Mouse (Mus musculus) limb, embryonic 15.5 days (tissue): ENCODE measurements around the gene Cntrl. TPM values are rescaled to one million over a fixed set of nuclear protein-coding genes. Genes with fewer than 3 reads are reported as not detected.

Experiments
- ATAC-seq: fragments of 200-750 bp; cut with Nextera tagmentation; 2 replicates; pipeline ENCODE4 v1.8.0; 2017; ENCODE audit warnings: low read depth, moderate TSS enrichment; ENCODE audit not compliant: insufficient number of reproducible peaks, low FRiP score, low TSS enrichment
- H3K27ac ChIP-seq: fragments of 300-500 bp; sonication (generic); 2 replicates; pipeline ENCODE4 v1.5.1; 2015; ENCODE audit warnings: moderate library complexity, mild to moderate bottlenecking, inconsistent platforms
- H3K27me3 ChIP-seq: fragments of 300-500 bp; sonication (generic); 2 replicates; pipeline ENCODE4 v1.6.1; 2015; ENCODE audit warnings: inconsistent platforms
- H3K36me3 ChIP-seq: fragments of 300-500 bp; sonication (generic); 2 replicates; pipeline ENCODE4 v1.6.1; 2015; ENCODE audit warnings: inconsistent platforms
- H3K4me1 ChIP-seq: fragments of 300-500 bp; sonication (generic); 2 replicates; pipeline ENCODE4 v1.6.1; 2015; ENCODE audit warnings: inconsistent platforms
- H3K4me2 ChIP-seq: fragments of 300-500 bp; sonication (generic); 2 replicates; pipeline ENCODE4 v1.6.1; 2015; ENCODE audit warnings: mild to moderate bottlenecking, inconsistent platforms
- H3K4me3 ChIP-seq: fragments of 300-500 bp; sonication (generic); 2 replicates; pipeline ENCODE4 v1.5.1; 2015; ENCODE audit warnings: mild to moderate bottlenecking, inconsistent platforms
- H3K9ac ChIP-seq: fragments of 300-500 bp; sonication (generic); 2 replicates; pipeline ENCODE4 v1.6.1; 2015; ENCODE audit warnings: inconsistent platforms
- H3K9me3 ChIP-seq: fragments of 300-500 bp; sonication (generic); 2 replicates; pipeline ENCODE4 v1.6.1; 2016; ENCODE audit warnings: inconsistent platforms
- WGBS: fragments of 180-500 bp; shearing (Covaris S2); methylation state at CpG from one replicate; pipeline ENCODE4 v1.1.7; 2015; 5-methylcytosine and 5-hydroxymethylcytosine counted together
- polyA plus RNA-seq: library from polyadenylated mRNA; unstranded; fragments of >200 nt; fragmentation: Nextera tagmentation; extraction: Ambion mirVana; gene quantifications from 2 replicates; pipeline ENCODE4 v1.2.1, GENCODE M21; 2015

Gene Cntrl
- polyA plus RNA-seq, 1 experiment from 2014 or later = 20.3 TPM

DNA sequence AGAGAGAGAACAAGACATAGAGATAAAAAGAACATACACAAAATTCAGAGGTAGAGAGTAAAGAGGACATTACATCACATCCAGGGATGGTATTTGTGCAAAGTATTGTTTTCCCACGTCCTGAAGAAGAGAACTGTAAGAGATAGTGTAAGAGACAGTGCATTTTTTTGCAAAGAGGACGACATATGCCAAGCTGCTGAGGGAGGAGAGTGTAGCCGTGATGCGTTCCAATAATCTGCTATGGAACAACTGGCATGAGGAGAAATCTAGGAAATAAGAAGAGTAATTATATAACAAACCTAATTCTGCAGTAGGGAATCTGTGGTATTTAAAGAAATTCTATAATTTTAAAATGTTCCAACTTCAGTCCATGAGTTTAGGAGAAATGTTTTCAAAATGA, 21.9 kb upstream of the Cntrl start:
- ATAC-seq = no peak
- 66% methylated on average over 4 of the region's 4 CpGs for WGBS

DNA sequence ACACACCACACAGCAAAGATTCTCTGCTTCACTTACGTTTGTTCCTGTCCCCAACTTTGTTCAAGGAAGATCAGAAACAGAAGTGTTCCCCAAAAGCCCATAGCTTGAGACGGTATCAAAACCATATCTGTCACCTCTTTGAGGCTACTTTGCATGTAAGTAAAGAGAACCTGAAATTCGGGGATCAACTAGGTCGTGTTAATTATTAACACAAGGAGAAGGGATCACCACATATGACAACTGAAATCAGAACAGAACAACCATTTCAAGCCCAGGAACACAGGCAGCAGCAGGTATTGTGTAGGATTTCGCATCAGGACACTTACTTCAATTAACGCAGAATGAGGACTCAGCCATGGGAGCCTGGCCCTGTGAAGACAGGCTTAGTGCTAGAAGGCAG, 8.8 kb upstream of the Cntrl start:
- Histone ChIP-seq H3K9ac (no peak overlapping the region), H3K9me3 (no peaks in the 10 kb centered on the region), H3K4me2 (no peak overlapping the region), H3K36me3 (no peaks in the 10 kb centered on the region), H3K4me3 (no peak overlapping the region), H3K27ac (no peak overlapping the region), H3K4me1 (no peaks in the 10 kb centered on the region), H3K27me3 (no peaks in the 10 kb centered on the region)
- WGBS = 82% methylated on average over 6 of the region's 6 CpGs
- no peak for ATAC-seq

More for the DNA sequence above, 21.9 kb upstream of the Cntrl start:
- Histone ChIP-seq H3K4me2 (no peak overlapping the region), H3K36me3 (no peaks in the 10 kb centered on the region), H3K9me3 (no peaks in the 10 kb centered on the region), H3K4me1 (no peaks in the 10 kb centered on the region), H3K27me3 (no peaks in the 10 kb centered on the region), H3K4me3 (no peak overlapping the region), H3K27ac (no peak overlapping the region), H3K9ac (no peak overlapping the region)

DNA sequence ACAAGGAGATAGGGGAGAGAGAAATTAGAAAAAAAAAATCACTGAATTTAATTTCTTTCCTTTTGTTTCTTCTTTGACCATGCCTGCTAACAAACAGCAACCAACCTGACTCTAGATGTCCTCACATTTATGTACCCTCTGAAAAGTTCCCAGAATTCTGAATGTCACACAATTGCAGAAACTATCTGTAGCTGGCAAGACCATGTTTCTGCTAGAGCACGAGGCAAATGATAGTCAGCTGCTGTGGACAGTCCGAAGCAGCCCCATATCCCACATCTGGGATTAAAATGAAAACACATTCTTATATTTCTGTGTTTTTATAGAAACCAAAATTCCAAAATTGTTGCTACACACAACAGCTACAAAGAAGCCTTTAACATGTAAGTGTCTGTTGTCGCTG, 7.8 kb upstream of the Cntrl start, which contains the start of gene AI182371:
Gene AI182371 (minus strand): TSS at position 101 of the 400 bp plus-strand sequence.
- no peaks in the 10 kb centered on the region for H3K27me3 ChIP-seq
- H3K27ac ChIP-seq = no peak within 1 kb of the TSS
- H3K4me3 ChIP-seq = no peak within 1 kb of the TSS
- 80% methylated on average over 3 of the region's 3 CpGs for WGBS
- ATAC-seq = no peak
- no peaks in the 10 kb centered on the region for H3K4me1 ChIP-seq
- no peaks in the 10 kb centered on the region for H3K36me3 ChIP-seq
- no peak within 1 kb of the TSS for H3K9ac ChIP-seq
- H3K9me3 ChIP-seq = no peaks in the 10 kb centered on the region
- no peak within 1 kb of the TSS for H3K4me2 ChIP-seq

DNA sequence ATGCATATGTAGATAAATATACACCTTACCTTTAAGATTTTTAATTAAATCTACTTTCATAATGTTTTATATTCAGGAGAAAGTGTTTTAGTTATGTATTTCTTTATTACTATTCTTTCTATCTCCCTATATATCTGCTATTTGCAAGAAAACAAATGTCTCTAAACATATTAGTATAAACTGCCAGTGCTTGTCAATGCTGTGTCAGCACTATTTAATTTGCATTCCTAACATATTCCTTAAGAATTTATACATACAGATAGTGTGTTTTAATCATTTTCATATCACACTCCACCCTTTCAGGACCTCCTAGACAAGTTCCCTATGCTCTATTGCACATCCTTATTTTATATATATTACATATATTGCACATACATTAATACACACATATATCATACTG, 6.5 kb upstream of the Cntrl start:
- ATAC-seq = no peak
- no peak overlapping the region for H3K4me3 ChIP-seq
- H3K4me2 ChIP-seq = no peak overlapping the region
- H3K4me1 ChIP-seq = no peaks in the 10 kb centered on the region
- no peaks in the 10 kb centered on the region for H3K36me3 ChIP-seq
- H3K9me3 ChIP-seq = no peaks in the 10 kb centered on the region
- H3K9ac ChIP-seq = no peak overlapping the region
- no peak overlapping the region for H3K27ac ChIP-seq
- H3K27me3 ChIP-seq = no peaks in the 10 kb centered on the region

DNA sequence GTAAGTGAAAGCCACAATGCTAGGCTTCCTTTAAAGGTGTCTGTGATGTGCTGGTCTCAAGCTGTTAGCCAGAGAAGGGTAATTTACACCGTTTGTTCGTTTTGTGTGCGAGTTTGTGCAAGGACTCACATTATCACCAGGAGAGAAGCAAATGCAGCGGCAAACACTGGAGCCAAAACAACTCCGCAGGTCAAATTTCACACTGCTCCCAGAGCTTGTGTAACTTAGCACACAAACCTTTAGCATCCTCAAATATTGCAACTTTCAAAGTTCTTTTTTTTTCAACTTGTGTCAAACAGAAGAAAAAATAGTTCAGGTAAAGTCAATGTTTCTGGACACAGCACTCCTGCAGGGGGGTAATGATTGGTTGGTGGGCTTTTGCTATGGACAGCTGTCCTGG, 5.7 kb upstream of the Cntrl start:
- no peak for ATAC-seq
- no peaks in the 10 kb centered on the region for H3K36me3 ChIP-seq
- no peak overlapping the region for H3K4me2 ChIP-seq
- WGBS = 51% methylated on average over 5 of the region's 5 CpGs
- no peaks in the 10 kb centered on the region for H3K4me1 ChIP-seq
- no peak overlapping the region for H3K27ac ChIP-seq
- no peak overlapping the region for H3K9ac ChIP-seq
- no peak overlapping the region for H3K4me3 ChIP-seq
- no peaks in the 10 kb centered on the region for H3K9me3 ChIP-seq
- no peaks in the 10 kb centered on the region for H3K27me3 ChIP-seq

DNA sequence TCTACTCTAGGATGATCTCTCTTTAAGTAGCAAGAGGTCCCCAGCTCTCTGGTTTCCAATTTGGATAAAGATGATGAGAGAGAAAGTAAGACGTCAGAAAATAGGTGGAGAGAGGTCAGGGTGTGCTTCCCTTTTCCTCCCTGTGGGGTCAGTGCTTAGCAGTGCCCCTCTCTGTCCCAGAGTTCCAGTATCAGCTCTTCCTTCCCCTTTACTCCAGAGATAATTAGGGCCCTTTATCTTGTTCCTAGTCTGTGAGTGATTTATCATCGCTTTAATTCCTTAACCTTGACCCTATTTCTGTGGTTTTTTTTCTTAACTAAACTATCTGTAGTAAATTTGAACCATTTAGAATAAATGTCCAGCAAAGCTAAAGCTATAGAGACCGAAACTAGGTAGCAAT, 4.4 kb upstream of the Cntrl start:
- 61% methylated on average over 3 of the region's 3 CpGs for WGBS
- Histone ChIP-seq H3K27me3 (no peaks in the 10 kb centered on the region), H3K4me1 (peaks cover 4% of the 10 kb centered on the region; the same call in 1 of the 2 replicates), H3K4me3 (no peak overlapping the region), H3K4me2 (no peak overlapping the region), H3K36me3 (no peaks in the 10 kb centered on the region), H3K9ac (no peak overlapping the region), H3K9me3 (no peaks in the 10 kb centered on the region), H3K27ac (no peak overlapping the region)
- ATAC-seq = no peak

DNA sequence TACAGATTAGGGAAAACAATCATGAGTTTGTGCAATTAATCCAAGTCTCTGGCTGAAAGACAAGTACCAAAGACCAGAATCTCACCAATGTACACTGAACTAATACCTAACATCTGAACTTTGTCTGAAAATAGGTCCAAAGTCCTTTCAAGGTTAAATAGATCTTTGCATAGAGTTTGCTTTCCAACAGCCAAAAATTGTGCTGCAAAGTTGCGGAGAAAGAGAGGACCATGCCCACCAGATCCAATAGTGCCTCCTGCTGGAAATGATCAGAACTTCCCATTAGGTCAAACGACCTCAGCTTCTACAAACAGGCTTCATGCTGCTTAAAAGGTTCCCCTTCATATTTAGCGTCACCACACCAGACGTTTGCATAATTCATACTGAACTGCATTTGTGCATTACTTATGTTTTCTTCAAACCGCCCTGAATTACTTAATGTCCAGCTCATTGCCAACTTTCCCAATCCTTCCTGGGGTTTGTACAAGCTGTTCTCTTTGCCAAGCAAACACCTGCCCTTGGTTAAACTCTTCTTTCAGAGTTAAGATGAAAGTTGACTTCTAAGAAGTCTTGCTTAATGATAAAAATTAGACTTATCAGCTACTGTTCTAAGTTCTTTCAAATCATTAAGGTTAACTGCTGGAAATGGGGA, 1.2 kb upstream of the Cntrl start:
- no peak overlapping the region for H3K4me2 ChIP-seq
- H3K36me3 ChIP-seq = no peaks in the 10 kb centered on the region
- no peak for ATAC-seq
- peaks cover 7% of the 10 kb centered on the region; the same call in 1 of the 2 replicates for H3K4me1 ChIP-seq
- WGBS = 56% methylated on average over 5 of the region's 5 CpGs
- H3K9me3 ChIP-seq = no peaks in the 10 kb centered on the region
- no peaks in the 10 kb centered on the region for H3K27me3 ChIP-seq
- H3K27ac ChIP-seq = no peak overlapping the region
- H3K4me3 ChIP-seq = no peak overlapping the region
- H3K9ac ChIP-seq = no peak overlapping the region

DNA sequence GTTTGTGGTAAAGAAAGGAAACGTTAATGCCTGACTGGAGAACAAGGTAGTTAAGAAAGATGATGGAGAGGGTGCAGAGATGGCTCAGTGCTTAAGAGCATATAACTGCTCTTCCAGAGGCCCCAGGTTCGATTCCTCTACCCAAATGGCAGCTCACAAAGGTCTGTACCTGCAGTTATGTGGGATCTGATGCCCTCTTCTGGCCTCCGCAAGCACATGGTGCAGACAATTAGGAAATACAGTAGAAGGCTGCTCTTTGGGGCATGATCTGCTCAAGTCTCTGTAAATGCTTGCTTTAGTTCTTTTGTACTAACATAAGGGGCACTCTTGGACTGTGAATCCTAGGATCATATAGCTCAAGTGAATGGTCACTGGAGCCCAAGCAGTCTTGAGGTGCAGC, 580 bp upstream of the Cntrl start:
- peak overlapping the region; percentile 70 for H3K4me2 ChIP-seq
- H3K36me3 ChIP-seq = no peaks in the 10 kb centered on the region
- WGBS = 24% methylated on average over 3 of the region's 3 CpGs
- no peaks in the 10 kb centered on the region for H3K27me3 ChIP-seq
- H3K4me3 ChIP-seq = peak overlapping the region; percentile 84
- H3K9ac ChIP-seq = peak overlapping the region; percentile 68; the same call in 1 of the 2 replicates
- ATAC-seq = peak; percentile 66
- peak overlapping the region; percentile 91 for H3K27ac ChIP-seq
- no peaks in the 10 kb centered on the region for H3K9me3 ChIP-seq
- peaks cover 7% of the 10 kb centered on the region; the same call in 1 of the 2 replicates for H3K4me1 ChIP-seq

DNA sequence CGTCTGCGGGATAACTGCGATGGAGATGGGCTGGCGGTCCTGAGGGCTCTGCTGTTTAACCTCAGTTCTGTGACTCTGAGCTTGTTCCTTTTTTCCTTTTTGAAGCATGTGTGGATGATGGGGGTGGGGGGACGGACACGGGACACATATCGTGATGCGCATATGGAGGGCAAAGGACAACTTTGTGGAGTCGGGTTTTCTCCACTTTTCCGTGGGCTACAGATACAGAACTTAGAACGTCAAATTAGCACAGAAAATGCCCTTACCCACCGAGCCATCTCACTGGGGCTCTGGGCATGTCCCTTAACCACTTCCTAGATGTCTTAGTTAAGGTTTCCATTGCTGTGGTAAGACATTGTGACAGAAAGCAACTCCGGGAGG, 622 bp downstream of the Cntrl start:
- no peak for ATAC-seq
- peak overlapping the region; percentile 91; the same call in 1 of the 2 replicates for H3K27ac ChIP-seq

DNA sequence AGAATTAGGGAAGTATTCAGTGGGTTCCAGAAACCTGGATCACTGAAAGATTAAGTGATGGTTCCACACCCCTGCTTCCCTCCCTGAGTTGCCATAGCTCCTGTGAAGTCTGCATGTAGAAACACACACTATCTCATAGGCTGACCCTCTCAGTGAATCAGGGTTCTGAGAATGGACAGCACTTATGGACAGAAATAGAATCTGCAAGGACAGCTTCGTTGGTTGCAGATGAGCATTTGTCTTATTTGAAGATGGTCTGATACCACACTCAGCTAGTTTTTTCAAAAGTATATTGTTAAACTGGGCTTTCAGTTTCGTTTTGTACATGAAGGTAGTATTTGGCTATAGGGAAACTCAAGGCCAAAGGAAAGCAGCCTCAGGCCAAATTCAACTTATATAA, 1.2 kb downstream of the Cntrl start:
- 75% methylated on average over 2 of the region's 2 CpGs for WGBS
- no peaks in the 10 kb centered on the region for H3K27me3 ChIP-seq
- no peak overlapping the region for H3K9ac ChIP-seq
- H3K4me1 ChIP-seq = peaks cover 7% of the 10 kb centered on the region; the same call in 1 of the 2 replicates
- H3K36me3 ChIP-seq = peaks cover 3% of the 10 kb centered on the region; the same call in 1 of the 2 replicates
- H3K9me3 ChIP-seq = no peaks in the 10 kb centered on the region
- ATAC-seq = no peak
- no peak overlapping the region for H3K4me3 ChIP-seq
- no peak overlapping the region for H3K4me2 ChIP-seq
- H3K27ac ChIP-seq = no peak overlapping the region

More for the DNA sequence above, 622 bp downstream of the Cntrl start:
- no peaks in the 10 kb centered on the region for H3K27me3 ChIP-seq
- peak overlapping the region; percentile 84 for H3K4me3 ChIP-seq
- WGBS = 3% methylated on average over 13 of the region's 13 CpGs
- H3K9me3 ChIP-seq = no peaks in the 10 kb centered on the region
- H3K9ac ChIP-seq = peak overlapping the region; percentile 68
- H3K36me3 ChIP-seq = no peaks in the 10 kb centered on the region
- H3K4me2 ChIP-seq = peak overlapping the region; percentile 70
- peaks cover 7% of the 10 kb centered on the region; the same call in 1 of the 2 replicates for H3K4me1 ChIP-seq

DNA sequence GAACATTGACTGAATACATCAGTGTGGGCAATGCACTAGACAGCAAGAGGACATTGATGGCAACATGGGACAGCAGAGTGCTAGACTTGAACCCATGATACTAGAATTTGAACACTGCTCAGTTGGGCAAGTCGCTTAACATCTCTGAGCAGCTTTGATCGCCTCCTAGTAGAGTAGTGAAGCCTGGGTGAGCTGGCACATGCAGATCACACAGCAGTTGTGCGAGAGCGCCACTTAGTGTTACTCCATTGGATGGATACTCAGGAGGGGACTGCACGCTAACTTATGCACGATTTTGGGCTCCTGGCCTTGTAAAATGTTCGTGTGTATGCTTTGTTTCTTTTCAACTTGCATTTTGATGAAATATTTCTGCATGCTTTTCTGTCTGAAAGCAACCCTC, 15.4 kb downstream of the Cntrl start:
- no peak overlapping the region for H3K9ac ChIP-seq
- WGBS = 79% methylated on average over 7 of the region's 7 CpGs
- no peak overlapping the region for H3K4me3 ChIP-seq
- no peaks in the 10 kb centered on the region for H3K4me1 ChIP-seq
- H3K4me2 ChIP-seq = no peak overlapping the region
- no peaks in the 10 kb centered on the region for H3K27me3 ChIP-seq
- no peaks in the 10 kb centered on the region for H3K9me3 ChIP-seq
- no peak for ATAC-seq
- H3K27ac ChIP-seq = no peak overlapping the region
- H3K36me3 ChIP-seq = peaks cover 27% of the 10 kb centered on the region

DNA sequence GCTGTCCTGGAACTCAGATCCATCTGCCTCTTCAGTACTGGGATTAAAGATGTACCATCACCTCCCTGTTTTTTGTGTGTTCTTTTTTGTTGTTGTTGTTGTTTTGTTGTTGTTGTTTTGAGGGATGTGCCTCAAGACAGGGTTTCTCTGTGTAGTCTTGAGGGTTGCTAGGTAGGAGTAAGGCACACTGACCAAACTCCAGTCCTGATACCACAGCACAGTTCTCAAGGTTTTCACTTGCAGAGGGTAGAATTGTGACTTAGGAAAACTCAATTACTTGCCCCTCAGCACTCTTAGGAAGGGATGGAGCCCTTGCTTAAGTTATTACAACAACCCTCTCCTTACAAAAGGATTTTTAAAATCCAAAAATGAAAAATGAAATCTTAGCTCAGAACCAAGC, 22.2 kb downstream of the Cntrl start:
- H3K27me3 ChIP-seq = no peaks in the 10 kb centered on the region
- H3K4me3 ChIP-seq = peak overlapping the region; percentile 52
- peaks cover 7% of the 10 kb centered on the region for H3K4me1 ChIP-seq
- H3K27ac ChIP-seq = peak overlapping the region; percentile 88
- no peak overlapping the region for H3K9ac ChIP-seq
- ATAC-seq = no peak
- peaks cover 31% of the 10 kb centered on the region for H3K36me3 ChIP-seq
- peak overlapping the region; percentile 62 for H3K4me2 ChIP-seq
- no peaks in the 10 kb centered on the region for H3K9me3 ChIP-seq
